Mouse (Mus musculus) heart, adult 8-10 months (tissue): ENCODE results near the gene Has1. TPM values are rescaled to one million over a fixed set of nuclear protein-coding genes. Genes with fewer than 3 reads are reported as not detected.
A peak's percentile ranks its signal among the peaks of the same experiment; 100 is the strongest.
"Not testable (repeated sequence)": the region's sequence is repeated elsewhere in the genome, so short reads cannot be mapped to it uniquely, and the experiment has no call there.

Source experiments
- DNase-seq: peaks from one replicate; pipeline ENCODE4 v3.0.0; 2022; ENCODE audit warnings: low spot score
- total RNA-seq, 4 experiments: library from RNA; stranded (reverse); gene quantifications; 2 replicates each; pipeline ENCODE4 v1.2.4; 2022

The Has1 gene
- total RNA-seq, 4 experiments from 2014 or later = 0.57 to 0.97 (median 0.75) TPM; not detected in 1

DNA sequence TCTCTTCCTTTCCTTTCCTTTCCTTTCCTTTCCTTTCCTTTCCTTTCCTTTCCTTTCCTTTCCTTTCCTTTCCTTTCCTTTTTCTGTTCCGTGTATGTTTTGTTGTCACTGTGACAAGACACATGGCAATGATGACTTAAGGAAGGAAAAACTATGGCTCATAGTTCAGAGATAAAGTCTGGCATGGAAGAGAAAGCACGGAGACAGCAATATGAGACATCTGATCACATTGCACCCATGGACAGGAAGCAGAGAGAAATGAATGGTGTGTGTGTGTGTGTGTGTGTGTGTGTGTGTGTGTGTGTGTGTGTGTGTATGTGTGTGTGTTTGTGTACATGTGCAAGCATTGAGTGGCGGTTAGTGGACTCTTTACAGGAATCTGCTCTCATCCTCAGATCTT lies 10.4 kb downstream of the Has1 start:
- not testable (repeated sequence) for DNase-seq

DNA sequence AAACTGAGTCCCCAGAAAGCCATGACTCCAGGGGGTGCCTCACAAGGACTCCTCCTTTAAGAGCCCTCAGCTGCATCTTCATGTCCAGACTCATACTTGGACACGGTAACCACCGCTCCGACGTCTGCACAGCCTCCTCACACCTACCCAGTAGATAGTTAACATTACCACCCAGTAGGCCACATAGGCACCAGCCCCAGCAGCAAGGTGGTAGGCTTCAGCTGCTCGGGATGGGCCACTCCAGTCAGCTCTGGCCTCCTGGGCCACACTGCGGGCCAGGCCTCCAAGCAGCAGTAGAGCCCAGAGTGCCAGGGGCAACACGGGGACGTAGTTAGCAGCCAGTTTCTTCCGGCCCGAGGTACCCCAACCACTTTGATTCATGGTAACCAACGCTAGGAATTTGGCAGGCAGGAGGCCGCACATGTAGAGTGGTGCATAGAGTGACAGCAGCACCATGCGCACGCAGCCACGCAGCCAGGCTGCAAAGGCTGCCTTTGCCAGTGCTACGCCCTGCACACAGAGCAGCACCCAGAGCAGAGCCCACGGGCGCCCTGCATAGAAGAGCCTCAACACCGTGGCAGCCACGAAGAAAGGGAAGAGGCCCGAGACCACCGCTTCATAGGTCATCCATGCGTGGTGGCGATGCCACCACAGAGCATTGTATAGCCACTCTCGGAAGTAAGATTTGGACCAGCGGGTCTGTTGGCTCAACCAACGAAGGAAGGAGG lies 11.3 kb downstream of the Has1 start:
- no peak for DNase-seq

DNA sequence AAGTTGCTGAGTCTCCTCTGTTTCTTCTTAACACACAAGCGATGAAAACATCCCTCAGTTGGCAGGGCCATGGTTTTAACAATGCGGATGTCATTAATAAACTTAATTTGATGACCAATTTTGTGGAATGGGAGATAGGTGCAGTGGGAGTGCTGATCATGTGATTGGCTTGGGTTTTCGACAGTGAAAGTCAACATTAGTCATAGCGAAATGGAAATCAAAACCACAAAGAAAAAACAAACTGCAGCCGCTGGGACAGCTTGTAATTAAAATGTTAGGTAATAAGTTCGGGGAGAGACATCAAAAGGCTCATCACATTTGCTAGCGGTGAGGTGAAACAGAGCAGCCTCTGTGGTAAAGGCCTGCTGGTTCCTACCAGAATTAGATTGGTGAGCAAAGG lies 14.2 kb downstream of the Has1 start:
- no peak for DNase-seq

DNA sequence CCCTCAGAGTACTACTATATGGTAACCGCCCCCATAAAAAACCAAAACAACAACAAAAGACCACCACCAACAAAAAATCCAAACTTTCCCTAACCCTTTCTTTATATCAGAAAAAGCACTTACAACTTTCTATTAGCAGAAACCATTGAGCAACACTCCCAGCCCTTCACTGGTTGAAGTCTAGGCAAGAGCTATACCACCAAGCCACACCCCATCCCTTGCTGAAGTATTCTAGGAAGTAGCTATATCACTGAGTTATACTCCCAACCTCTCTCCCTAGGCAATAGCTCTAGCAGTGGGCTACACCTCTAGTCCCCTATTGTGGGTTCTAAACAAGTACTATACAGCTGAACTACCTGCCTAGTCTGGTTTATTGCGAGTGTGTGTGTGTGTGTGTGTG lies 15.7 kb downstream of the Has1 start:
- no peak for DNase-seq

DNA sequence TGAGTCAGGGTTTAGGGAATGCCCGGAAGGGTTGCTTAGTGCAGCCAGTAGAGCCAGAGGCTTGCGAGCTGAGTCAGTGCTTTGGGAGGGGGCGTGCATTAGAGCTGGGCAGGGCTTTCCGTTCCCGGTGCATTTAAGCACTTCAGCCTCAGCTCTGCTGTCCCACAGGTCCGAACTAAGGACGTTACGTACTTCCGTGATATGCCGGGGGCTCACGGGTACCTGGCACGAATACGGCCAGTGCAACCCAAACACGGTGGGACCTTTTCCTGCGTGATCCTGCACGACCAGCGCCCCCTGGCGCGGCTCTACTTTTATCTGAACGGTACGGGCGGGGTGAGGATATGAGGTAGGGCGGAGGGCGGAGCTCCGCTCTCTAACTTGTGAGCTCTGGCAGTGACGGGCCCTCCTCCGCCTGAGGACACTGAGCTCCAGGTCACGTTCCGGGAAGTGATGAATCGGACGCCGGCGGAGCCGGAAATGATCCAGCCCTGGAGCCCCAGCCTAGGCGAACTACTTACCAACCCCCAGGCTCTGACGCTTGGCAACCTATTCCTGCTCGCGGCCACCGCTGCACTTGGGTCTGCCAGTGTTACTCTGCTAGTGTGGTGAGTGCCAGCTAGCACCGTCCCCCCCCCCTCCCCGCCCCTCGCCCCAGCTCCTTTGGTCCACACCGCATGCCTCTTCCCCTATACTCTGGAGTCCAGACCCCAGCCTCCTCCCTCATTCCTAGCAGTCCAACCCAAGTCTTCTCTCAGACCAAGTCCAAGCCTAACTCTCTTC lies 16.9 kb downstream of the Has1 start:
- DNase-seq = peak; percentile 99

DNA sequence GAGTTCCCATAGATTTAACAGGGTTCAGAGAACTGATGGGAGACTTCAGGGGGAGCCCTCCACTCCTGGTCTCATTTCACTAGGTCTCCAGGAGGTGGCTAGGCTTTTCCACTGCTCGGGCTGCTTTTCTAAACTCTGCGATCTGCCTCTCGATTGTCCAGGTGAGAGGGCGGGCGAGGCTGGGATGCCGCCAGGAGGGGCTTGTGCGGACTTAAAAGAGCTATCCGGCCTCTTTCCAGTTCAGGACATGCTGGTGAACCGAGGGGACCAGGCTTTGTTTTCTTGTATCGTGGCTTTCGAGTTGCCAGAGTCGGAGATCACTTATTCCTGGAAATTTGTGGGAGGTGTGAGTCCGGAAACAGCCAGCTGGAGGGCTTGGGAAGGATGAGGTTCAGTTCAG lies 17.6 kb downstream of the Has1 start:
- no peak for DNase-seq

DNA sequence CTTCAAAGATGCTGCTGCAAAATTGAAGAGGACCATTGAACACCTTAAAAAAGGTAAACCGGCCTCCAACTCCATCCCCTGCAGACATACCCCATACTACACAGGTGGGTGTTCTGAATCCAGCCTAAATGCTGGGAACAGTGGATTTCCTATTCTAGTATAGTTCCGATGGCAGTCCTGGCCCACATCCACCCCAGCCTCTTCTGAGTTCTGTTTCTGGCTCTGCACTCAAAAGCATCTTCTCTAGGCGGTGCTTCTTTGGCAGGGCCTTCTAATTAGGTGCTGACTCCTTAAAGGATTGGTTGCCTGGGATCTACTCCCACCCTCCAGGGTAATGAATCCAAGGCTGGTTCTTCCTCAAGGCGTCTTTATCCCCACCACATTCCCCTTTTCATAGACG lies 18.9 kb downstream of the Has1 start:
- no peak for DNase-seq

DNA sequence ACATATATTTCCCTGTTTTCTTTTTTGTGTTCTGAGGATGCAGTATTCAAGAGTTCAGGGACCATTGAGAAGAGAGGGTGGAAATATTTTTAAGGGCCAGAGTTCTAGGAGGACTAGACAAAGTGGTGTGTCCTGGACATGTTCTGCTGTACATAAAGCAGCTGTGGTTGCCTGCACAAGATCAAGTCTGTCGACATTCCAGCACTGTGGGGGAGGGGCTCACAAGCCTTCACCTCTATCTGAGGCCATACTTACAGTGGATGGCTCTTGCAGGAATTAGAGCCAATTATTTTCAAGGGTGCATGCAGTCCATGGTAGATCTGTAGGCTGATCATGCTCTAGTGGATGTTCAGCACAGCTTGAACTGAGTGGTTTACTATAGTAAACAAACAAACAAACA lies 20.1 kb downstream of the Has1 start:
- no peak for DNase-seq

DNA sequence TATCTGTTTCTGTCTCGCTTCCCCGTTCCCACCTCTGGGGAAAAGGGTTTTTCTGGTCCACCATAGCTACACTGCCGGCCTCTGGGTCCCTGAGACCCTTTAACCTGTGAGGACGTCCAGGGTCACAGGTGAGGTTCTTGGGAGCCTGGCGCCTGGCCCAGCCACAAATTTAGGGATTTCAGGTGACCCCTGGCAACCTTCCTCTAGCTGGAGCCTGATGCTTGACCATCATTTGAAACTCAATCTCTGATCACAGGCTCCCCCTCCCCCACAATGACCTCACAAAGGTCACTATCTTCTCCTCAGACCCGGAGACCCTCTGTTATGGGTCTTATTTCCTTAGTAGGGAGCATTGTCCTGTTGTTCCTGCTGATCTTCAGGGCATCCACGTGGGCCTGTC lies 24.3 kb downstream of the Has1 start:
- no peak for DNase-seq

DNA sequence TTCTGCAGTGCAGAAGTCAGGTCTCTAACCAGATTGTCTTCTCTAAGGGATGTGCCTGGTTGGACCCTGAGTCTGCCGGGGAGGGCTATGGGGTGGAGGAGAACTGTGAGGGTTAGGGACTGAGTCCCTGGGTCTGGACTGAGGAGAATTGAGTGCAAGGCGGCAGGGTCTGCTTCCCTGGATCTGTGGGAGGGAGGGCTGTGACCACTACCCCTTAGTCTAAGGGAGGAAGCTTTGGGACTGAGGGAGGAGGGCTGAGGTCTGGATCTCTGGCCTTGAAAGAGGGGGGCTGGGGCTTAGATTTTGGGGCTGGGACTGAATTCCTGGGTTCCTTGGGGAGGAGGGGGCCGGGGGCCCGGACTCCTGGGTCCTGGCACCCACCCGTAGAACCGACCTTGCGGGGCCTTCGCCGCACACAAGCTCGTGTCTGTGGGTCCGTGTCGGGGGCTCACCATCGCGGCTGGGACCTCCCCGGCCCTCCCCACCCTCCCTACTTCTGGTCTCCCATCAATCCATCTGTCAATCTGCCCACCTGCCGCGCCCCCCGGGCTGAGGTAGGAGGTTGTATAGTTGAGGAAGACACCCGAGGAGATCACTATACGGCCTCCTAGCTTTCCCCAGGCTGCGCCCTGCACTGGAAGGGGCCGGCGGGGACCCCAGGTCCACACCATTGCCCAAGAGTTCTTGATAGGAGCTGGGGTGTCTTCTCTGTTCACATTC lies 25.0 kb downstream of the Has1 start:
- no peak for DNase-seq

DNA sequence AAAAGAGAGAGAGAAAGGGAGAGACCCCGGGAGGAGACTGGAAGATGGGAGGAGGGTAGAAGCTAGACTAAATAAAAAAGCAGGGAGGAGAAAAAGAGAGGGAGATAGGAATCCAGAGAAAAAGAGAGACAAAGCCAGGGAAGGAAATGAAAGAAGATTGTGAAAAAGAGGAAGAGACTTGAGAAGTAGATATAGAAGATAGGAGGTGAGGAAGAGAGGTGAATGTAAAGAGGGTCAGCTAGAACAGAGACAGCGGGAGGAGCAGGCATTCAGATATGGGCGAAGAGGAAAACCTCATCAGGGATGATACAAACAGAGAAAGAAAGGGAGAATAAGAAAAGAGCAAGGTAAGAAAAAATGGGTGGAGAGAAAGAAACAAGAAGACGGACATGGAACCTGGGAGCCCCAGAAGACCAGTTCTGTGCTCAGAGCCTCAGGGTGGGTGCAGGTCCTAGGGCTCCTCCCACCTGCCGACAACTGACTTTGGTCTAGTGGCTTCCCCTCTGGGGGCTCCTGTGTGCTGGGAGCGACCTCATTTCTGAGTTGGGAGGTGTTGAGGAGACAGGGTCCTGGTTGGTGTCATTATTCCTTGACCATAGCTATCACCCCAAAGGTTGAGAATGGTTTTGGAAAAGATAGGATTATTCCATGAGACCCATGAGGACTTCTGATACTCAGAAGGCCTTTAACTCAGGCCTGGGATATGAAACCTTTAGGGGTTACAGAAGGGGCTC lies 25.8 kb downstream of the Has1 start:
- no peak for DNase-seq

DNA sequence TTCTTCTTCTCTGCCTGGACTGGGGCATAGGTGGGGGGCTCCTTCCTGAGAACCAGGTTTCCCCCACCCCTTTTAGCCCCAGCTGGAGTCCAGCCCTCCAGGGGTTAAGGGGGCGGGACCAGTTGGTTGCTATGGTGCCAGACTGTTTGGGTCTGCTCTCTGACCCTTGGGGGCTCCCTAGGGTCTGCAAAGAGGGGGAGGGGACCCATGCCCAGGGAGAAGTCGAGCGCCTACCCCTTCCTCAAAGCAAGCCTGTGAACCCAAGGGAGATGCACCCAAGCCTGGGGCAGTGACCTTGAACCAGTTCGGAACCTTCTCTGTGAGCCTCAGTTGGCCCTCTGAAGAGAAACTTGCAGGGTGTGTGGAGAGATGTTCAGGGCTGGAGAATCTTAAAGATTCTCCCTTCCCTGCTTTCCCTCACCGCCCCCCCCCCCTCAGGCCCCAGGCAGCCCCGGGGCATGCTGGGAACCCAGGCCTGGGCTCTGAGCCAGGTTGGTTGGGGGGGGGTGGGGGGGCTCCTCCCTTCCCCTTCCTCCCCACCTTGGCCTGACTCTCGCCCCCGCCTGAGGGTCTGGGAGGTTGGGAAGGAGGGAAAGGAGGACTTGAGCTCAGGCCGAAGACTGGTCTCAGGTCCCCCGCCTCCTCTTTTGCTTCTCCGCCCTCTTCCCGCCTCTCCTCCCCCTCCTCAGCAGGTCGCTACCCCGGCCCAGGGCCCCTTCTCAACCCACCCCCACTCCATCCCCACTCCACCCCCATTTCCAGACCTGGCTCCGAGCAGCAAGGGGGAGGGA lies 26.6 kb downstream of the Has1 start:
- DNase-seq = peak; percentile 40

DNA sequence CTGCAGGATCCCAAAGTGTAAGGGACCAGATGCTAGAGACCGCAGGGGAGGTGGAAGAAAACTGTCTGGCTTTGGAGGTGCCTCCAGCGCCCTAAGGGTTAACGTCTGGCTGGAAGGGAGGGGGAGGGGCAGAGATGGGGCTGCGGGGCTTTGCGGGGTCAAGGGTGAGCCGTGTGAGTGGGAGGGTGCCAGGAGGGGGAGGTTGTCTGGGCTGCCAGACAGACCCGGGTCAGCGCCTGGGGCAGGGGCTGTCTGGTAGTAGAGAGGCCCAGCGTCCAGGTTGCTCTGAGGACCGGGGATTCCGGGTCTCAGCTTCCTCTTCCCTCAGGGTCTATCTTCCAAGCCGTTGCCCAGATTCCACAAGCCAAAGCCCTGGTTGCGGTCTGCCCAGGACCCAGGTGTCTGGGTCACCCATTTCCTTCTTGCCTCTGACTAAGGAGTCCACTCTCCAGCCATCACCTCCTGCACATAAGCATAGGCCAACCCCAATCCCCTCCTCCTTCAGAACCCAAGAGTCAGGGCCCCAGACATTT lies 27.3 kb downstream of the Has1 start:
- peak; percentile 46 for DNase-seq

DNA sequence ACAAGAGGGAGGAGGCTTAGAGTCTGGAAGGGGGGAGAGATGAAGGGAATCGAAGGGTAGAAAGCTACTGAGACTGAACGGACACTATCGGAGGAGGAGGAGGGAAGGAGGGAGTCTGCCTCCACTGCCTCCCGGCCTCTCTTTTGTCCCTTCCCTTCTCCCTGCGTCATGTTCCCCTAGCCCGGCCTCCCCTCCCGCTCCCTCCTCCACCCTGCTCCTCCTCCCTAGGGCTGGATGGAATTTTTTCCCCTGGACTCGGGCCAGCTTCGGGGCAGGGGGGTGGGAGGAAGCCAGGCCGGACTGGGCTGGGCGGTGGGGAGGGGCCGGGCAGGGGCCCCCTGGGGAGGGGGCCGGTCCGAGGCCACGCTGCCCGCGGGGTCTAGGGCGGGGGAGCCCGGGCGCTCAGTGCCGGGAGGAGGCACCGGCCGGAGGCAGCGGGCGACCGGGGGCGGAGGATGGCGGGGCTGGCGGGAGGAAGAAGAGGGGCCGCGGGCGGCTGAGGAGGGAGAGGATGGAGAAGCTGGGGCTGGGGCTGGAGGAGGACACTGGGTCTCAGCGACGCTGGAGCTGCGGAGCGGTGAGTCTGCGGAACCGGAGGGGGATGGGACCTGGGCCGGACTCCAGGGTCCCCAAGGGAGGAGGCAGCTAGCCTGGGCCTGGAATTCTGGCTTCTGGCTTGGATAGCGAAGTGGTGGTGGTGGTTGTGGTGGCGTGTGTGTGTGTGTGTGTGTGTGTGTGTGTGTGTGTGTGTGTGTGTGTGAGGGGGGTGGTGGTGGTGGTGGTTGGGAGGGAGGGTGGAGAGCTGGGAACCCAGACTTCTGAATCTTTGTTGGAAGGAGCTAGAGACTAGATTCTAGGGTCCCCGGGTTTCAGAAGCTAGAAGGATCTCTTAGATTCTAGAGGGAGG lies 28.0 kb downstream of the Has1 start, which contains the start of gene Spaca6:
TSS of gene Spaca6 (plus strand) at position 408 of the 907 bp plus-strand sequence.
- DNase-seq = peak; percentile 94

DNA sequence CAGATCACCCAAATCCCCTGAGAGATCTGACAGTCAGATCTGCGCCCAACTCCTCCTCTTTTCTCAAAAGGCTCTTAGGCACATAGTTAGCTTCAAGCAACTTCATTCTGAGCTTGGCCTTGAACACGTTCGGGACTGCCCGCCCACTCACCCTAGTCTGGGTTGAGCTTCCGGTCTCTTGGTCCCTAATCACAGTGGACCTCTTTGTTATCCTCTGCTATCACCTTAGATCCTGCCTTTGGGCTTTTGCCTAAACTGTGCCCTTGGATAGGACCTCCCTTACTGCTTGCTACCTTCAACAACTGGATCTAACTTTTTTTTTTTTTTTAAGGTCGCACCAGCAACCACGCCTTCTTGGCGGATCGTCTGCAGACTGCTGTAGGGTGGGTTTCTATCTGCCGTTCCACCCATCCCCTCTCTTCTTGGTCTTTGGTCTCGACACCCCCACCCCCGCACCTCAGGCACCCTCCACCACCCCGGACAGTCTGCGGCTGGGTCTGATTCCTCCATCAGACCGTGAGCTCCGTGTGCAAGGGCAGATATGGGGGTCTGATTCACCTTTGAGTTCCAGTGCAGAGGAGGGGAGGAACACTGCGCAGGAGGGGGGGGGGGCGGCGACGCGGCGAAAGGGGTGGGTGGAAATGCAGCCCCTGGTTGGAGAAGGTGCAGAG lies 28.9 kb downstream of the Has1 start:
- peak; percentile 52 for DNase-seq

DNA sequence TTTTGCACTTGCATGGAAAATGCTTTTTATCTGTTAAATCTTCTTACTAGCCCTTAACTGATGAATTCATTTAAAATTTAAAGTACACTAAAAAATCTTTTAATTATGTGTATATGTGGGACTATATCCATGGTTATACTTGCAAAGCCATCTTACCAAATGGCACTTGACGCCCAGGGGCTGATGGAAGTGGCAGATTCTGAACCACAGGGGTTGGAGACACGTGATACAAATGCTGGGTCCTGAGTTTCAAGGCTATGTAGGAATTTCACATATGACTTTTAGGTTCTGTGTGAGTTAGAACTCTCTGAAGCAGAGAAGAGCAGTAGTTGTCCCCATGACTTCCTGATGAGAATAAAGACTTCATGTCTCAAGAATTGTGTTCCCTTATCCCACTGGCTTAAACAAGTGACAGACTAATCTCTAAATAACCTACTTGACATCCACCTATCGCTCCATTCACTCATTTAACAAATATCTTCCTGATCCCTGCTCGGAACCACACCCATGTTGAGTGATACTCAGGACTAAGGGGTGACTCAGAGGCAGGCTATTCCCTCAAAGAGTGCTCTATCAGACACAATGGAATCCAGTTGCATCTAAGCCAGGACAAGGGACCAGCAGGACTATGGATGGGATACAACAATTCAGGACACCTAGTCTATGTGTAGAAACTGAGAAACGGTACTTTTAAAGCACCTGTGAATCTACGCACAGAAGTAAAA lies 31.2 kb downstream of the Has1 start:
- DNase-seq = no peak

DNA sequence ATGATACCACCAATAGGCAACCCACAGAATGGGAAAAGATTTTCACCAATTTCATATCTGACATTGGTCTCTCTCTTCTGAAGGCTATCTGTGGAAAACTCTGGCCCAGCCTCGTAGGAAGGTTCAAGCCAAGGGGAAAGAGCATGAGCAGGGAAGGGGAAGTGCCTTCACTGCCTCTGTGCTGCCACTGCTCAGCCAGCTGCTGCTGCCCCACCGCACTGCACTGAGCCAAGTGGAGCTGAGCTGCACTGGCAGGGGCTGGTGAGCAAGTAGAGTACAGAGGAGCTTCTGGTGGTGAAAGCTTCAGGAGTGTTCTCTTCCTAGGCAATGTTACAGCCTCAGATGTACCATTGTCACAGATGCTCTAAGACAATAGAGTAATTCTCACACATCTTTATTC lies 59.5 kb downstream of the Has1 start:
- no peak for DNase-seq
